ENCODE assay signal across 26 mouse cellular contexts in genomic region chr13:6600626-6601025, GRCm38 (mm10).
"Had no signal": no experiment of that assay in that cellular context is flagged by ENCODE, and none has a peak within 500 bp of the region (broad histone marks: within the 10 kb centered on the region; RNA-seq: fewer than 3 reads in every experiment).

No protein-coding gene starts in this region.

- H3K9me3 ChIP-seq: heart, embryonic 10.5 days; heart, embryonic 13.5 days; heart, embryonic 15.5 days; hindbrain, embryonic 13.5 days; hindbrain, embryonic 15.5 days; kidney, embryonic 15.5 days; limb, embryonic 13.5 days; limb, embryonic 15.5 days; liver, embryonic 12.5 days had no signal

- ATAC-seq: hindbrain, postnatal 0 days; intestine, embryonic 16.5 days; liver, embryonic 12.5 days had no signal

- H3K36me3 ChIP-seq: kidney, embryonic 15.5 days; limb, embryonic 13.5 days; limb, embryonic 15.5 days had no signal

- H3K27ac ChIP-seq: heart, embryonic 10.5 days; heart, embryonic 13.5 days; heart, embryonic 15.5 days; hindbrain, embryonic 13.5 days; hindbrain, embryonic 15.5 days; hindbrain, postnatal 0 days; kidney, embryonic 15.5 days; kidney, postnatal 0 days; limb, embryonic 13.5 days; limb, embryonic 15.5 days; liver, embryonic 12.5 days; liver, embryonic 14.5 days had no signal

- H3K4me2 ChIP-seq: heart, embryonic 13.5 days; heart, embryonic 15.5 days; hindbrain, embryonic 13.5 days; hindbrain, embryonic 15.5 days; kidney, embryonic 15.5 days; limb, embryonic 13.5 days; limb, embryonic 15.5 days; liver, embryonic 12.5 days had no signal

- H3K27me3 ChIP-seq: heart, embryonic 13.5 days; heart, embryonic 15.5 days; hindbrain, embryonic 13.5 days; hindbrain, embryonic 15.5 days; kidney, embryonic 15.5 days; limb, embryonic 13.5 days; limb, embryonic 15.5 days; liver, embryonic 12.5 days had no signal

- H3K9ac ChIP-seq: heart, embryonic 13.5 days; heart, embryonic 15.5 days; hindbrain, embryonic 13.5 days; hindbrain, embryonic 15.5 days; kidney, embryonic 15.5 days; limb, embryonic 13.5 days; limb, embryonic 15.5 days; liver, embryonic 12.5 days; liver, embryonic 14.5 days had no signal

- DNase-seq: gastrocnemius, postnatal 14 days; gastrocnemius, postnatal 36 days; heart, adult 18-20 months; heart, postnatal 14 days; heart, postnatal 36 days; kidney, adult 11 months; kidney, adult 2 months; kidney, adult 9 months; kidney, postnatal 14 days; kidney, postnatal 36 days; layer of hippocampus, adult 9-11 months; layer of hippocampus, postnatal 36 days; left cerebral cortex, postnatal 4 days had no signal

- H3K4me3 ChIP-seq: heart, embryonic 10.5 days; heart, embryonic 13.5 days; heart, embryonic 15.5 days; hindbrain, embryonic 13.5 days; hindbrain, embryonic 15.5 days; kidney, embryonic 15.5 days; limb, embryonic 13.5 days; limb, embryonic 15.5 days; liver, embryonic 12.5 days had no signal

- H3K4me1 ChIP-seq: heart, embryonic 10.5 days; heart, embryonic 15.5 days; hindbrain, embryonic 13.5 days; hindbrain, embryonic 15.5 days; kidney, embryonic 15.5 days; limb, embryonic 13.5 days; limb, embryonic 15.5 days; liver, embryonic 12.5 days had no signal
